Mouse (Mus musculus) small intestine, adult 2 months (tissue): Measurements from ENCODE around the gene Gstp1. TPM values are rescaled to one million over a fixed set of nuclear protein-coding genes. Genes with fewer than 3 reads are reported as not detected.

Source experiments
- H3K27ac ChIP-seq: fragments of 200-500 bp; 2 replicates; pipeline ENCODE4 v1.5.1; 2012; ENCODE audit warnings: low read depth, low read length, control low read depth, inconsistent platforms; ENCODE audit not compliant: insufficient read depth
- H3K27me3 ChIP-seq: fragments of 200-500 bp; 2 replicates; pipeline ENCODE4 v1.6.1; 2012; ENCODE audit warnings: mild to moderate bottlenecking, moderate library complexity, low read length, inconsistent platforms; ENCODE audit not compliant: control insufficient read depth, insufficient read depth
- H3K36me3 ChIP-seq: fragments of 200-500 bp; 2 replicates; pipeline ENCODE4 v1.6.1; 2012; ENCODE audit warnings: mild to moderate bottlenecking, low read length, control low read depth, inconsistent platforms; ENCODE audit not compliant: control insufficient read depth, insufficient read depth
- H3K4me1 ChIP-seq: fragments of 200-500 bp; 2 replicates; pipeline ENCODE4 v1.6.1; 2012; ENCODE audit warnings: low read length, inconsistent platforms, mixed read lengths; ENCODE audit not compliant: control insufficient read depth, insufficient read depth, insufficient read length
- H3K4me3 ChIP-seq: fragments of 200-500 bp; 2 replicates; pipeline ENCODE4 v1.5.1; 2012; ENCODE audit warnings: low read depth, mild to moderate bottlenecking, control low read depth, inconsistent platforms, low read length, moderate library complexity
- CTCF ChIP-seq: fragments of 200-500 bp; IDR thresholded peaks from 2 replicates; pipeline ENCODE4 v1.5.1; 2012; ENCODE audit warnings: low read depth, mild to moderate bottlenecking, control low read depth, inconsistent platforms, low read length, moderate library complexity, mixed read lengths; ENCODE audit not compliant: insufficient replicate concordance, insufficient read length; ENCODE audit errors: extremely low read depth
- POLR2A ChIP-seq: fragments of 200-500 bp; IDR thresholded peaks from 2 replicates; pipeline ENCODE4 v1.6.1; 2012; ENCODE audit warnings: low read depth, mild to moderate bottlenecking, control low read depth, inconsistent platforms, low read length, moderate library complexity
- WGBS: fragments of 180-500 bp; shearing (Covaris S2); methylation state at CpG from one replicate; pipeline ENCODE4 v1.1.7; 2018; 5-methylcytosine and 5-hydroxymethylcytosine counted together
- polyA plus RNA-seq: library from polyadenylated mRNA; depleted of rRNA; stranded (reverse); fragments of >200 nt; gene quantifications from 2 replicates; pipeline ENCODE4 v1.2.3, GENCODE M21; 2012

Gene Gstp1
- polyA plus RNA-seq, 1 experiment, result 1,214 TPM

DNA sequence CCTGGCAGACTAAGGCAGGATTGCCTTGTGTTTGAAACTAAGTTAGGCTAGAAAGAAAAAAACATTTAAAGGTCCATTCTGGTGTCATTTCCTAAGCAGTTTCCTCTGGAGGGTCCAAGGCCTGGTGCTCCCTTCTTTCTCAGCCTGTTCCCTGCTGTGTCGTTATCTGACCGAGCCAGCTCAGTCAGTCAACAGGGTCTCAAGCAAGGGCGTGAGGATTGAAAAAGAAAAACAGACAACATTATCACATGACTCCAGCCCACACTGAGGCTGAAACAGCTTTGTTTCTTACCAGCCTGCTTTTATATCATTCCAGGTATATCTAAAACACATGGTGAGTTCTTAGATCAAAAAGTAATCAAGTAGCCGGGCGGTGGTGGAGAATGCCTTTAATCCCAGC lies 22.1 kb downstream of the Gstp1 start:
- H3K4me1 ChIP-seq, result peaks cover 16% of the 10 kb centered on the region; the same call in 1 of the 2 replicates
- H3K27ac ChIP-seq, result no peak overlapping the region
- TF ChIP-seq POLR2A (no peak), CTCF (no peak)
- H3K36me3 ChIP-seq, result peaks cover 5% of the 10 kb centered on the region
- no peak overlapping the region for H3K4me3 ChIP-seq
- 86% methylated on average over 5 of the region's 5 CpGs for WGBS
- H3K27me3 ChIP-seq, result no peaks in the 10 kb centered on the region

DNA sequence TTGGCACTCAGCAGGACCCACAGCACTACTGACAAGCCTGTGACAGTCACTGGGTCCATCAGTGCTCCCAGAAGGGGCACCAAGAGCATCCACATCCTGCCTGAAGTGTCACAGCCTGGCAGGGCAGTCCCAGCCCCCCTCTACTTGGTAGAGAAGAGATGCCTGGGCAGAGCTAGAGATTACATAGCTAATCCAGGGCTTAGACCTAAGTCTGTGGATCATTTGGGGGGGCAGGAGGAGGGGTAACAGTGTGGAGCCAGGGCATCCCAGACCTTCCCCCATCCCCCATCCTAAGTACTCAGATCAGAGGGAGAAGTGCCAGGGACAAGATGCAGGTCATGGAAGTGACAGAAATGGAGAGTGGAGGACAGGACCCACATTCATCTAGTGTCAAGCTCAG lies 23.0 kb downstream of the Gstp1 start:
- H3K27me3 ChIP-seq, result no peaks in the 10 kb centered on the region
- H3K27ac ChIP-seq, result no peak overlapping the region
- TF ChIP-seq POLR2A, result no peak
- H3K36me3 ChIP-seq, result peaks cover 13% of the 10 kb centered on the region
- H3K4me1 ChIP-seq, result peaks cover 13% of the 10 kb centered on the region; the same call in 1 of the 2 replicates
- H3K4me3 ChIP-seq, result no peak overlapping the region

DNA sequence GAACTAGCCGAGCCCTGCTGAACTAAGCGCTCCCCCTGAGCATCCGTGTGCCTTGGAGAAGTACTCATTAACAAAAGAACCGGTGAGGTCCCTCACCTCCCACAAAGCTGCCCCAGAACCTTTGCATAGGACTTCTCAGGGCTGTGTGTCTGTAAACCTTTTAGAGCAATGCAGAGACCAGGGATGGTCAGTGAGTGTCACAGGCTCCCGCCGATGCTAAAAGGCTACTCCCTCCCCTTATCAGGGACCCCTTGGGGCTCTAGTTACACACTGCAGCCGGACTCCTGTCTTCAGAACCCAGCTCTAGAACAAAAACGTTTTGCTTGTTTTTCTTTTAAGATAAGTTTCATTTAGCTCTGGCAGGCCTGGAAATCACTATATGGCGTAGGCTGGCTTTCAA lies 24.7 kb downstream of the Gstp1 start:
- Histone ChIP-seq H3K36me3 (peaks cover 29% of the 10 kb centered on the region), H3K4me3 (peak overlapping the region; percentile 35), H3K27me3 (no peaks in the 10 kb centered on the region), H3K4me1 (peaks cover 6% of the 10 kb centered on the region; the same call in 1 of the 2 replicates), H3K27ac (no peak overlapping the region)
- TF ChIP-seq CTCF (0 out of 2 replicates have a peak, but pooled peaks have one; percentile 0), POLR2A (no peak)
- 24% methylated on average over 9 of the region's 9 CpGs for WGBS

DNA sequence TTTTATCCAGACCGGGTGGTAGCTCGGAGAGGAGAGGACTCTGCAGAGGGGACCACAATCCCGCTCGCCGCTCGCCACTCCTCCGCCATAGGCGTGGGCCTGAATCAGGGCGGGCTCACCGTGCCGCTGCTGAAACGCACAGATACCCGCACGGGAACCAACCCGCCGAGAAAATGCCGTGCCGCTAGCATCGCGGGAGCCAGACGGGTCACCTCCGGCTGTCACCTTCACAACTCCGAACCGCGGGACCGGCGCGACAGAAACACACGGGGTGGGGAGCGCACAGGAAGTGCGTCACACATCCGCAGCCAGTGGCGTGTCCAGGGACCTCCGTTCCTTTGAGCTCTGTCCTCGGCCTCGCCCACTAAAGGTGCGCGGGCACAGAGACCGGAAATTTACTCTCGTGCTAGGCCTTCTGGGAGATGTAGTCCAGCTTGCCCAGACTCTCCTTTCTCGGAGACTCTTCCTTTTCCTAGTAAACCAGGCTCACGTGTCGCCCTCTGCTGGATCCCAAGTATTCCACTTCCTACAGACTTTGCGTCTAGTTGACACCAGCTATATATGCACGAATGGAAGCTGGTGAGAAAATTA lies 25.3 kb downstream of the Gstp1 start, which contains the start of gene Ndufv1:
Gene Ndufv1 (minus strand): TSS at position 375 of the 591 bp plus-strand sequence.
- under 1% methylated on average over 45 of the region's 45 CpGs for WGBS

DNA sequence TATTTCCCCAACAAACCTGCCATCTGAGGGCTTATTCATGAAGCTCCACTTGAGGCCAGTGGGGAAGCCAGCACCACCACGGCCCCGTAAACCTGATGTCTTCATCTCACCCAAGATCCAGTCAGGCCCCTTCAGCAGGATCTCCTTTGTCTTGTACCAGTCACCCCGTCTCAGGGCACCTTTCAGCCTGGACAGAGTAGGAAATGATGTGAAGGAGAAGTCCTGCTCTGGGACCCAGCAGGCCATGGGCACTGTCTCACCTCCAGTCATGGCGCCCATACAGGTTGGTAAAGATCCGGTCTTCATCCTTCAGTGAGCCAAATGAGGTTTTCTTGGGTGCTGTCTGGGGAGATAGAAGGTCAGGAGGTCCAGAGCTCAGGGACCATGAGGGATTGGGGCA lies 26.7 kb downstream of the Gstp1 start:
- peaks cover 6% of the 10 kb centered on the region; the same call in 1 of the 2 replicates for H3K4me1 ChIP-seq
- peaks cover 46% of the 10 kb centered on the region for H3K36me3 ChIP-seq
- no peak overlapping the region for H3K4me3 ChIP-seq
- no peak overlapping the region for H3K27ac ChIP-seq
- no peak for TF ChIP-seq POLR2A
- no peak for TF ChIP-seq CTCF
- no peaks in the 10 kb centered on the region for H3K27me3 ChIP-seq
- WGBS, result 93% methylated on average over 5 of the region's 5 CpGs

More for the DNA sequence above, 25.3 kb downstream of the Gstp1 start, which contains the start of gene Ndufv1:
- Histone ChIP-seq H3K4me1 (peaks cover 6% of the 10 kb centered on the region; the same call in 1 of the 2 replicates), H3K36me3 (peaks cover 34% of the 10 kb centered on the region), H3K27me3 (no peaks in the 10 kb centered on the region), H3K27ac (peak within 1 kb of the TSS; percentile 67), H3K4me3 (peak within 1 kb of the TSS; percentile 93)
- peak; percentile 70 for TF ChIP-seq POLR2A
- TF ChIP-seq CTCF, result peak; percentile 59; the same call in 1 of the 2 replicates

DNA sequence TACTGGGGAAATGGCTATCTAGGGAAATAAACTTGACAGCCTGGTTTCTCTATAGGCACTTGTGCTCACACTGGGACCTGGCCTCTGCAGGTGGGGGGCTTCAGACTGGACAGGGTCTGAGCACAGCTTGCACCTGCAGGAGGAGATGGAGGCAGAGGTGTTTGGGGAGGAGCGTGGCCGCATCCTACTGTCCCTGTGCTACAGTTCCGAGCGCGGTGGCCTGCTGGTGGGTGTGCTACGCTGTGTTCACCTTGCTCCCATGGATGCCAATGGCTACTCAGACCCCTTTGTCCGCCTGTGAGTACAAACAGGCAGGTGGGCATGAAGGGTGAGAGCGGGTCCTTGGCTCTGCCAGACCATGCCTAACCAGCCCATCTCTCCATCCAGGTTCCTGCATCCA lies 31.8 kb downstream of the Gstp1 start:
- Histone ChIP-seq H3K27ac (no peak overlapping the region), H3K27me3 (no peaks in the 10 kb centered on the region), H3K4me1 (peaks cover 14% of the 10 kb centered on the region), H3K36me3 (peaks cover 49% of the 10 kb centered on the region), H3K4me3 (no peak overlapping the region)
- WGBS, result 94% methylated on average over 8 of the region's 8 CpGs
- TF ChIP-seq POLR2A, result no peak
- no peak for TF ChIP-seq CTCF

DNA sequence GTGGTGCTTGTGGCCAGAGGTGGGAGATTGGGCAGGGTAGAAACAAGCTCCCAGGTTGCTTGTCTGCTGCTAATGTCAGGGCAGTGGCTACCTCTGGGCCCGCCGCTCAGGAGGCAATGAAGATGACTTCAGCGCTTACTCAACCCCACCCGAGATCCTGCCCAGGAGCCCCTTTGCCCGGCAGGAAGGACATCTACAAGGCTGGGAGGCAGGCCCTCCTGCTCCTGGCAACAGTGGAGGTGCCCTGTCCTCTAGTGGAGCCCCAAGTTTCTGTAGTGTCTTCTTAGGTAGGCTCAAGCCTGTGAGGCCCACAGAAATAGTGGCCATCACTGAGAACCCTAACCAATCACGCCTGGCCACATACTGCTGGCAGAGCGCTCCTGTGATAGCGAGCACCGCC lies 32.7 kb downstream of the Gstp1 start:
- WGBS, result 87% methylated on average over 9 of the region's 9 CpGs
- no peak overlapping the region for H3K27ac ChIP-seq
- peaks cover 42% of the 10 kb centered on the region for H3K36me3 ChIP-seq
- H3K4me1 ChIP-seq, result peaks cover 16% of the 10 kb centered on the region
- H3K27me3 ChIP-seq, result no peaks in the 10 kb centered on the region
- no peak overlapping the region for H3K4me3 ChIP-seq
- TF ChIP-seq POLR2A, result no peak
- no peak for TF ChIP-seq CTCF
